Mouse (Mus musculus) myocyte (in vitro differentiated cells): ENCODE measurements around the gene Magi3.

Source experiments
- CEBPB ChIP-seq: IDR thresholded peaks from 2 replicates; pipeline ENCODE4 v1.6.1; 2011; ENCODE audit warnings: mild to moderate bottlenecking, moderate library complexity; ENCODE audit not compliant: poor library complexity, insufficient read depth, severe bottlenecking
- E2F4 ChIP-seq: IDR thresholded peaks from one replicate; pipeline ENCODE4 v1.6.1; 2011; ENCODE audit warnings: mild to moderate bottlenecking, control low read depth, moderate library complexity; ENCODE audit not compliant: insufficient read depth
- MAX ChIP-seq: IDR thresholded peaks from one replicate; pipeline ENCODE4 v1.6.1; 2011; ENCODE audit warnings: low read depth, mild to moderate bottlenecking, control low read depth
- MYOD1 ChIP-seq, 3 experiments: IDR thresholded peaks; one replicate each; pipeline ENCODE4 v1.6.1; 2011; ENCODE audit warnings: control low read depth in 2 of 3, low read depth in 2 of 3, mild to moderate bottlenecking in 2 of 3, moderate library complexity in 1 of 3; ENCODE audit not compliant: insufficient read length in 2 of 3, control insufficient read depth in 1 of 3
- MYOG ChIP-seq, 3 experiments: IDR thresholded peaks; one replicate each; pipeline ENCODE4 v1.6.1; 2011; ENCODE audit warnings: control low read depth in 2 of 3, low read depth in 2 of 3, mild to moderate bottlenecking in 2 of 3; ENCODE audit not compliant: insufficient read length in 2 of 3, control insufficient read depth in 1 of 3, insufficient read depth in 1 of 3
- POLR2A ChIP-seq: IDR thresholded peaks from one replicate; pipeline ENCODE4 v1.6.1; 2011; ENCODE audit warnings: low read depth, mild to moderate bottlenecking, control low read depth, moderate library complexity; ENCODE audit not compliant: insufficient read length
- POLR2AphosphoS2 ChIP-seq: IDR thresholded peaks from one replicate; pipeline ENCODE4 v1.6.1; 2011; ENCODE audit warnings: low read depth, control low read depth; ENCODE audit not compliant: insufficient read length
- REST ChIP-seq: IDR thresholded peaks from one replicate; pipeline ENCODE4 v1.6.1; 2011; ENCODE audit warnings: mild to moderate bottlenecking, control low read depth, moderate library complexity; ENCODE audit not compliant: insufficient read depth, insufficient read length
- SRF ChIP-seq: IDR thresholded peaks from one replicate; pipeline ENCODE4 v1.6.1; 2011; ENCODE audit warnings: low read depth; ENCODE audit not compliant: control insufficient read depth, insufficient read length
- TCF12 ChIP-seq: IDR thresholded peaks from one replicate; pipeline ENCODE4 v1.6.1; 2011; ENCODE audit warnings: mild to moderate bottlenecking, control low read depth; ENCODE audit not compliant: poor library complexity, insufficient read depth, severe bottlenecking
- TCF3 ChIP-seq: IDR thresholded peaks from one replicate; pipeline ENCODE4 v1.6.1; 2011; ENCODE audit warnings: low read depth, control low read depth; ENCODE audit not compliant: insufficient read length
- USF1 ChIP-seq: IDR thresholded peaks from one replicate; pipeline ENCODE4 v1.6.1; 2011; ENCODE audit warnings: low read depth, mild to moderate bottlenecking, control low read depth, moderate library complexity

DNA sequence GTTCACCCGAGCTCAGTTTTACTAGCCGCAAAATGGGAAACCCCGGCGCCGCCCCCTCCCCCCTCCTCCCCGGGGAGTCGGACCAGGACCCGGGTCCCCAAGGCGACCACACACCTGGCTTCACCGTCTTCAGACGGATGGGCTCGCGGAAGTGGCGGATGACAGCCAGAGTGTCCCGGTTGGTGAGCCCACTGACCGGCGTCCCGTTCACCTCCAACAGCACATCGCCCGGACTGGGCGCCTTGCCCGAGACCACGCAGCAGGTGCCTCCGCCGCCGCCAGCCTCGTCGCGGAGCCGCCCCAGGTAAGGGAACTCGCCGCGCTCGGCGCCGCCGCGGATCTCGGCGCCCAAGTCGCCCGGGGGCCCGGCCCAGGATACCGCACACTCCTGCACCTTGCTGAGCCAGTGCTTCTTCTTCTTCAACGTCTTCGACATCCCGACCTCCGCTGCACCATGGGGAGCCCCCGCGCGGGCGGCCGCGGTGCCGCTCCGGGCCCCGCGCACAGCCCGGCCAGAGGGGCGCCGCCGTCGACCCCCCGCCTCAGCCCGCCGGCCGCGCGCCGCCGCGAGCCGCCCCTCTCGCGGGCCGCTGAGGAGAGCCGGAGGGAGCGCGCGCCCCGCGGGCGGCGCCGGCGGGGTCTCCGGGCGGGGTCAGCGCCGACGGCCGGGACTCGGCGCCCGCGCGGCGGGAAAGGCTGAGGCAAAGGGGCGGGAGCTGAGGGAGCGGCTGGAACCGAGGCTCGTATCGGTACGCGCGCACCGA, 461 bp downstream of the Magi3 start:
- no peak for TF ChIP-seq USF1
- no peak for TF ChIP-seq SRF
- TF ChIP-seq POLR2AphosphoS2: no peak
- TF ChIP-seq POLR2A: peak; percentile 20
- peak in 2 of 3 experiments; percentile 60 to 84 for TF ChIP-seq MYOD1 (IDR thresholded peaks at IDR 0.05; ENCODE audit: control insufficient read depth in 1 of 3, insufficient read length in 2 of 3, low read depth in 2 of 3)
- TF ChIP-seq CEBPB: no peak
- no peak for TF ChIP-seq E2F4
- no peak for TF ChIP-seq TCF12
- no peak for TF ChIP-seq MAX
- peak in 2 of 3 experiments; percentile 63 to 67 for TF ChIP-seq MYOG (IDR thresholded peaks at IDR 0.05; ENCODE audit: control insufficient read depth in 1 of 3, insufficient read depth in 1 of 3, insufficient read length in 2 of 3, low read depth in 2 of 3)
- no peak for TF ChIP-seq REST
- TF ChIP-seq TCF3: no peak
